Comparison of ENCODE assay signal across 14 mouse cellular contexts in the genomic region with DNA sequence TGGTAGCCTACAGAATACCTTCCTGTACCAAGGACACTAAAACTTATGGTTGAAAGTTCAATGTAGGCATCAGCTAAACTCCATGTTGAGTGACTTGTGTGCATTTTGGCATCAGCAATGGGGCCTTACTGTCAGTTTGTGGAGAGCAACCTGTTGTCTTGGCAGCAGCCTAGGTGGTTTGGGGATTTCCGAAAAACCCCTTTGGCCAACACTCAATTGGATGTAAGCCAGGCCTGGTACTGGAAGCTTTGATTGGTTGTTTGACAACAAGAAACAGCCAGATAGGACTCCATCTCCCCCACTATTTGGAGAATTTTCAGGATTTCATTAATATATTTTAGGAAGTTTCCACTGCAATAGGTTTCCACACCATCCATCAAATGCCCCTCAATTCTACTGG.
"Had no signal": no experiment of that assay in that cellular context is flagged by ENCODE, and none has a peak within 500 bp of the region (broad histone marks: within the 10 kb centered on the region; RNA-seq: fewer than 3 reads in every experiment).

No protein-coding gene starts in this region.

- DNase-seq: gastrocnemius, adult 2 months; gastrocnemius, postnatal 10 days; gastrocnemius, postnatal 25 days; heart, adult 18-20 months; heart, postnatal 10 days; heart, postnatal 4 days; kidney, adult 18-20 months; kidney, adult 8-10 months; kidney, postnatal 10 days; kidney, postnatal 25 days; kidney, postnatal 4 days; liver; liver, embryonic 13.5 days; liver, postnatal 0 days had no signal
